Mouse (Mus musculus): Measurements from ENCODE around the gene Litaf.
"Not testable (repeated sequence)": the region's sequence is repeated elsewhere in the genome, so short reads cannot be mapped to it uniquely, and the experiment has no call there.

Litaf gene

GRCm38 (mm10) chr16:10960916-10961315, 105.0 kb downstream of the Litaf start:
- in situ Hi-C loops (cut with MboI; ENCODE audit: low sequenced_read_pairs) = no loop called here

GRCm38 (mm10) chr16:10958763-10959440, 107.1 kb downstream of the Litaf start:
- in situ Hi-C loops (cut with MboI; ENCODE audit: low sequenced_read_pairs) = no loop called here

- in situ Hi-C loops (cut with MboI; ENCODE audit: low sequenced_read_pairs) = not testable (repeated sequence)
These were observed 107.7 kb downstream of the Litaf start for GRCm38 (mm10) chr16:10958307-10958706.

GRCm38 (mm10) chr16:10957794-10958193, 108.2 kb downstream of the Litaf start:
- in situ Hi-C loops (cut with MboI; ENCODE audit: low sequenced_read_pairs) = no loop called here

- in situ Hi-C loops (cut with MboI; ENCODE audit: low sequenced_read_pairs) = no loop called here
These were observed 108.8 kb downstream of the Litaf start for GRCm38 (mm10) chr16:10956938-10957685.

GRCm38 (mm10) chr16:10955078-10955477, 110.9 kb downstream of the Litaf start:
- in situ Hi-C loops (cut with MboI; ENCODE audit: low sequenced_read_pairs) = no loop called here

- in situ Hi-C loops (cut with MboI; ENCODE audit: low sequenced_read_pairs) = no loop called here
These were observed 113.1 kb downstream of the Litaf start for GRCm38 (mm10) chr16:10952881-10953280.

GRCm38 (mm10) chr16:10952071-10952470, 113.9 kb downstream of the Litaf start:
- in situ Hi-C loops (cut with MboI; ENCODE audit: low sequenced_read_pairs) = no loop called here

- in situ Hi-C loops (cut with MboI; ENCODE audit: low sequenced_read_pairs) = no loop called here
These were observed 114.4 kb downstream of the Litaf start for GRCm38 (mm10) chr16:10951581-10951980.

GRCm38 (mm10) chr16:10950539-10950938, 115.4 kb downstream of the Litaf start:
- in situ Hi-C loops (cut with MboI; ENCODE audit: low sequenced_read_pairs) = no loop called here

- in situ Hi-C loops (cut with MboI; ENCODE audit: low sequenced_read_pairs) = no loop called here
These were observed 118.2 kb downstream of the Litaf start for GRCm38 (mm10) chr16:10947724-10948123.

GRCm38 (mm10) chr16:10945381-10946127, 120.4 kb downstream of the Litaf start:
- in situ Hi-C loops (cut with MboI; ENCODE audit: low sequenced_read_pairs) = no loop called here

GRCm38 (mm10) chr16:10944545-10944944, 121.4 kb downstream of the Litaf start:
- in situ Hi-C loops (cut with MboI; ENCODE audit: low sequenced_read_pairs) = no loop called here

- in situ Hi-C loops (cut with MboI; ENCODE audit: low sequenced_read_pairs) = no loop called here
These were observed 122.7 kb downstream of the Litaf start for GRCm38 (mm10) chr16:10943257-10943656.

GRCm38 (mm10) chr16:10940661-10941060, 125.3 kb downstream of the Litaf start:
- in situ Hi-C loops (cut with MboI; ENCODE audit: low sequenced_read_pairs) = no loop called here

- in situ Hi-C loops (cut with MboI; ENCODE audit: low sequenced_read_pairs) = no loop called here
These were observed 126.0 kb downstream of the Litaf start for GRCm38 (mm10) chr16:10939932-10940331.

- in situ Hi-C loops (cut with MboI; ENCODE audit: low sequenced_read_pairs) = no loop called here
These were observed 128.5 kb downstream of the Litaf start for GRCm38 (mm10) chr16:10937497-10937896.

- in situ Hi-C loops (cut with MboI; ENCODE audit: low sequenced_read_pairs) = no loop called here
These were observed 129.1 kb downstream of the Litaf start for GRCm38 (mm10) chr16:10936700-10937319.

- in situ Hi-C loops (cut with MboI; ENCODE audit: low sequenced_read_pairs) = no loop called here
These were observed 131.9 kb downstream of the Litaf start for GRCm38 (mm10) chr16:10934047-10934446.

GRCm38 (mm10) chr16:10933372-10933771, 132.6 kb downstream of the Litaf start:
- in situ Hi-C loops (cut with MboI; ENCODE audit: low sequenced_read_pairs) = no loop called here

- in situ Hi-C loops (cut with MboI; ENCODE audit: low sequenced_read_pairs) = no loop called here
These were observed 138.9 kb downstream of the Litaf start for GRCm38 (mm10) chr16:10927026-10927425.
